Mouse (Mus musculus) forebrain, embryonic 14.5 days (tissue): Measurements from ENCODE around the gene Wrap73. TPM values are rescaled to one million over a fixed set of nuclear protein-coding genes. Genes with fewer than 3 reads are reported as not detected.
A peak's percentile ranks its signal among the peaks of the same experiment; 100 is the strongest.

Source experiments
- ATAC-seq: fragments of 200-750 bp; cut with Nextera tagmentation; 2 replicates; pipeline ENCODE4 v1.8.0; 2017; ENCODE audit warnings: mild to moderate bottlenecking, moderate library complexity
- DNase-seq: peaks from one replicate; pipeline ENCODE4 v3.0.0-alpha.2; 2015; ENCODE audit warnings: low spot score
- H3K27ac ChIP-seq: fragments of 300-500 bp; sonication (generic); 2 replicates; pipeline ENCODE4 v1.5.1; 2014; ENCODE audit warnings: low read depth, mild to moderate bottlenecking, control low read depth, low read length, moderate library complexity
- H3K27me3 ChIP-seq: fragments of 300-500 bp; sonication (generic); replicated peaks from 2 replicates; pipeline ENCODE4 v1.6.1; 2014; ENCODE audit warnings: low read length, control low read depth, mixed read lengths; ENCODE audit not compliant: control insufficient read depth, insufficient read depth
- H3K36me3 ChIP-seq: fragments of 300-500 bp; sonication (generic); 2 replicates; pipeline ENCODE4 v1.6.1; 2014; ENCODE audit warnings: low read length, control low read depth; ENCODE audit not compliant: control insufficient read depth, insufficient read depth
- H3K4me1 ChIP-seq: fragments of 300-500 bp; sonication (generic); 2 replicates; pipeline ENCODE4 v1.6.1; 2014; ENCODE audit warnings: antibody characterized with exemption, low read length, control low read depth; ENCODE audit not compliant: control insufficient read depth, insufficient read depth
- H3K4me2 ChIP-seq: fragments of 300-500 bp; sonication (generic); 2 replicates; pipeline ENCODE4 v1.6.1; 2014; ENCODE audit warnings: mild to moderate bottlenecking, control low read depth, low read length
- H3K4me3 ChIP-seq: fragments of 300-500 bp; sonication (generic); 2 replicates; pipeline ENCODE4 v1.5.1; 2014; ENCODE audit warnings: low read depth, low read length, control low read depth
- H3K9ac ChIP-seq: fragments of 300-500 bp; sonication (generic); 2 replicates; pipeline ENCODE4 v1.6.1; 2014; ENCODE audit warnings: mild to moderate bottlenecking, low read length, control low read depth, moderate library complexity
- H3K9me3 ChIP-seq: fragments of 300-500 bp; sonication (generic); replicated peaks from 2 replicates; pipeline ENCODE4 v1.6.1; 2016; ENCODE audit warnings: low read length, control low read depth, mixed read lengths; ENCODE audit not compliant: control insufficient read depth
- whole genome bisulfite sequencing: fragments of 180-500 bp; shearing (Covaris S2); extraction: QIAGEN DNeasy Blood & Tissue Kit; methylation state at CpG from one replicate; pipeline ENCODE4 v1.1.7; 2014; 5-methylcytosine and 5-hydroxymethylcytosine counted together
- polyA plus RNA-seq: library from polyadenylated mRNA; unstranded; fragments of >200 nt; fragmentation: Nextera tagmentation; extraction: Ambion mirVana; gene quantifications from 2 replicates; pipeline ENCODE4 v1.2.1, GENCODE M21; 2014

The Wrap73 gene
- polyA plus RNA-seq, 1 experiment from 2014 or later, result 69.7 TPM

DNA sequence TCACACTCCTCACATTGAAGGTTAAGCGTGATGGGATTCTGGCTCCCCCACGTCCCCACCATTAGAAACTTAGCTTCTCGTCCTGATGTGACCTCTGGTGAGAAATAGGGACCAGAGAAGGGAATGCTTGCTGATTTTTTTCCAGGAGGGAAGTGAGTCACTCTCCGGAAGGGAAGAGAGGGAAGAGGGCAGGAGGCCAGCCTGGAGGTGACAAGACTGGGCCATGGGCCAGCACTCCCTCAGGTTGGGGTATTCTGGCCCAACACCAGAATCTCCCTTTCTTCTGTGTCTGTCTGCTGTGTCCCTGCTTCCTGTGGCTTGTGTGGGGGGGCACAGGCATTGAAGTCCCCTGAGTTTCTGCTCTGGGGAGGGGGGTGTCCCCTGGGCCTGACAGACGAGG lies 41.4 kb downstream of the Wrap73 start:
- H3K27me3 ChIP-seq, result no peaks in the 10 kb centered on the region
- no peaks in the 10 kb centered on the region for H3K9me3 ChIP-seq
- WGBS, result 76% methylated on average over 5 of the region's 5 CpGs
- ATAC-seq (no peak), DNase-seq (no peak)
- H3K36me3 ChIP-seq, result no peaks in the 10 kb centered on the region
- H3K4me3 ChIP-seq, result no peak overlapping the region
- no peak overlapping the region for H3K4me2 ChIP-seq
- H3K4me1 ChIP-seq, result no peaks in the 10 kb centered on the region
- no peak overlapping the region for H3K27ac ChIP-seq
- H3K9ac ChIP-seq, result no peak overlapping the region

DNA sequence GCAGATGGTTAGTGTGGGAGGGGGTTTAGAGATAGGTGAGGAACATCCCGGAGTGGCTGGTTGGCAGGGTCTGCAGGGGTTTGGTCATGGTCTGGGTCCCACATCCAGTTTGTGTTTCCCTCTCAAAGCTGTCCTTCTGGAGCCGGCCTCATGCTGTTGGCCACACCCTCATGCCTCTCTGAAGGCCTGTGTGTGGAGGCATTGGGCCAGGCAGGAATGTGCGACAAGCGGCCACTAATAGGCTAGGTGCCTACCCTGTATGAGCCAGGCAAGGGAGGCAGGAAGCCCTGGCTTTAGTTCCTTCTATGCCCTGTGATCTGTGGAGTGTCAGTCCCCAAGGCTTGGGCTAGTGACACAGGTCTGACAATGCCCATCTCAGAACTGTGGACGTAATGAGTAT lies 42.8 kb downstream of the Wrap73 start:
- ATAC-seq, result no peak
- no peaks in the 10 kb centered on the region for H3K9me3 ChIP-seq
- no peak overlapping the region for H3K27ac ChIP-seq
- no peak overlapping the region for H3K9ac ChIP-seq
- DNase-seq, result no peak
- no peak overlapping the region for H3K4me2 ChIP-seq
- H3K4me3 ChIP-seq, result no peak overlapping the region
- no peaks in the 10 kb centered on the region for H3K4me1 ChIP-seq
- no peaks in the 10 kb centered on the region for H3K36me3 ChIP-seq
- 82% methylated on average over 5 of the region's 5 CpGs for WGBS
- H3K27me3 ChIP-seq, result no peaks in the 10 kb centered on the region

DNA sequence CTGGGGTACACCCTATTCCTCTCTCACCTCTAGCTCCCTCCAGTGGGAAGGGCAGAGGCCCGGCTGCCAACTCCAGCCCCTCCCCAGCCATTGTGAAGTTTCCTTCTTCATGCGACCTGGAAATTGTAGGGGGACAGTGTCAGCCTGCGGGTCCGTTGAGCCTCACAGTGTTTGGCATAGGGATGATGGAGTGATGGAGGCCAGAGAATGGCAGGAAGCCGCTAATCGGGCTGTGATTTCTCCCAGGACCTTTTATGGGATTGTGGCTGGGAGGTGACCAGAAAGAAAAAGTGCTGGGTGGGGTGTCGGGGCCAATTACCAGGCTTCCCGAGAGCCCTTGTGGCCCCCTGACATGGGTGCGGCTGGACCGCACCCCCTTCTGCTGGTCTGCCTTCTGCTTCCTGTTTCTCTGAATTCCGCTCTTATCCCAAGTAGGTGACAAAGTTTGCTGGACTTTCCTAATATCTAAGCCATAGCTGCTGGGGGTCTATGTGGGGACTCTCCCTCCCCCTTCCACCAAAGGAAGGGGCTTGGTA lies 43.9 kb downstream of the Wrap73 start:
- DNase-seq (no peak), ATAC-seq (no peak)
- Histone ChIP-seq H3K4me1 (no peaks in the 10 kb centered on the region), H3K27ac (no peak overlapping the region), H3K9me3 (no peaks in the 10 kb centered on the region), H3K27me3 (no peaks in the 10 kb centered on the region), H3K4me3 (no peak overlapping the region), H3K36me3 (no peaks in the 10 kb centered on the region), H3K4me2 (no peak overlapping the region), H3K9ac (no peak overlapping the region)
- 80% methylated on average over 11 of the region's 11 CpGs for WGBS

DNA sequence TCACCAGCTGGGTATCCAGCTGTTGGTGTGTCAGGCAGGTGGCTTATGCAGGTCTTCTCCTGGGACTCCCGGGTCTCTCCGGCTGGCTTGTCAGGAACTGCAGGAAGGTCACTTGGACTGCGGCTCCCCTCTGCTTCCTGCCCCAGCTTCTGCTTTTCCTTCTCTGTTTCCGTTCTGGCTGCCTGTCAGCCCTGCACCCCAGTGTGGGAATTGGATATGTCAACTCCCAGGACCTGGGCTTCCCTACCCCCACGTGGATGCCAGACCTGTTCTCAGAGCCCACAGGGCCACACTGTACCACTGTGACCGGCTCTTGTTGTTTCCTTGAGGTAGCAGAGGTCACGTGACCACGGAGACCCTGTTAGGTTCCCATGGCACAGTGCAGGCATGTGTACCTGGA lies 46.8 kb downstream of the Wrap73 start:
- H3K27ac ChIP-seq, result no peak overlapping the region
- 80% methylated on average over 8 of the region's 8 CpGs for WGBS
- no peak overlapping the region for H3K9ac ChIP-seq
- H3K36me3 ChIP-seq, result no peaks in the 10 kb centered on the region
- H3K27me3 ChIP-seq, result no peaks in the 10 kb centered on the region
- no peak for DNase-seq
- H3K9me3 ChIP-seq, result no peaks in the 10 kb centered on the region
- H3K4me2 ChIP-seq, result no peak overlapping the region
- no peaks in the 10 kb centered on the region for H3K4me1 ChIP-seq
- no peak for ATAC-seq
- H3K4me3 ChIP-seq, result no peak overlapping the region

DNA sequence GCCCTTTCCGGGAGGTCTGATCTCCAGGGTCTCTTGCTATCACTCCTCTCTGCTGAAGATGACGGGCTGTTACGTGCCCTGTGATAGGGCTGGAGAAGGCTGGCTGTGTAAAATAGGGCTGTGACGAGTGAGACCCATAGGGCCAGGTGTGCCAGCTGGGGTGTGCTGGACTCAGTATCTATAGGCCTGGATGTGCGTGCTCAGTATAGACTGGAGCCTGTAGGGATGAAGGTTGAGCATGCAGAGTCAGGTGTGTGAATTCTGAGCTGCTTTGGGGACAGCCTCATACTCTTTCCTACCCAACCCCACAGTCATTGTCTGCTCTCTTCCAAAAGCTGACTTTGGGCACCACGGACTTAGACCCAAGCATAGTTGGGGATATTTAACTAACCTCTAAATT lies 55.8 kb downstream of the Wrap73 start:
- Histone ChIP-seq H3K27me3 (no peaks in the 10 kb centered on the region), H3K9ac (no peak overlapping the region), H3K36me3 (no peaks in the 10 kb centered on the region), H3K4me2 (no peak overlapping the region), H3K9me3 (no peaks in the 10 kb centered on the region), H3K27ac (no peak overlapping the region), H3K4me3 (no peak overlapping the region), H3K4me1 (peaks cover 5% of the 10 kb centered on the region)
- DNase-seq (no peak), ATAC-seq (no peak)
- 51% methylated on average over 6 of the region's 6 CpGs for WGBS

DNA sequence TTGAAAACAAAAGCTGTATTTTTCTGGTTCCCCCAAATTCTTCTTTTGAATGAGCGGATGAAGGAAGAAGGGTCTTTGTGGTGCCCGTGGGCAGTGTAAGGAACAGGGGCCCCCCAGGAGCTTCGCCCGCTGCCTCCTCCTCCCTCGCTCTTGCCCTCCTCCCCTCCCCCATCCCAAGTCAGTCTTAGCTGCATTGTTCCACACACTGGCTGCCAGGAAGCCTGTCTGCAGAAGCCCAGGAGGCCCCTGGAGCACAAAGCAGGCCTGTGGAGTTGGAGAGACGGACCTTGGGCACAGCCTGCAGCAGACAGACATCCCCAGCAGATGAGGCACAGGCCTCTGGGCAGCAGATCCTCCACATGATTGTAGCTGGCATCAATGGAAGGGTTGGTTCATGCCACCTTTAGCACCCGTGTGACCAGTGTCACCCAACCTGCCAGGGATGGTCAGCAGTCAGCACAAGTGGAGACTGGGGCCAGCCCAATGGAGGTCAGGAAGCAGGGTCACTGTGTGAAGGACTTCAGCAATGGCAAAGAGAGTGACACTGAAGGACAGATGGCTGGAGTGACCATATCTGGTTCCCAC lies 56.3 kb downstream of the Wrap73 start:
- Histone ChIP-seq H3K27ac (0 out of 2 replicates have a peak overlapping the region, but pooled peaks have one; percentile 5), H3K27me3 (no peaks in the 10 kb centered on the region), H3K9me3 (no peaks in the 10 kb centered on the region), H3K9ac (peak overlapping the region; percentile 17; the same call in 1 of the 2 replicates), H3K4me3 (no peak overlapping the region), H3K4me2 (no peak overlapping the region), H3K36me3 (no peaks in the 10 kb centered on the region), H3K4me1 (peaks cover 5% of the 10 kb centered on the region)
- DNase-seq, result no peak
- 11% methylated on average over 7 of the region's 7 CpGs for WGBS
- ATAC-seq, result no peak

DNA sequence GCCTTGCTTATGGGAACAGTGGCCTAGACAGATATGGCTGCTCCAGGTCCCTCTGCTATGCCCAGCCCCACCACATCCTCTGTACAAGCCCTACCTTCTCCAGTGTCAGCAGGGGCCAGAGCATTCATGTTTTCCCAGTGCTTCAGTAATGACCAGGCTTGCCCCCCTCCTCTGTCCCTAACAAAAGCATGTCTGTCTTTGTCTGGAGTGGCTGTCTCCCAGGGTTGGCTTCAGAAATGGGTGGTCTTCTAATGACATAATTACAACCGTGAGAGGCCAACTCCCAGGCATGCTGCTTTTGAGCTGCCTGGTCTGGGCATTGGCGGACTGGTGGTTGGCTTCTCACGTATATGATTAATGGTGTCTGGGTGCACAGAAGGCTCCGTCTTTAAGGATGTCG lies 59.3 kb downstream of the Wrap73 start:
- no peak overlapping the region for H3K27ac ChIP-seq

DNA sequence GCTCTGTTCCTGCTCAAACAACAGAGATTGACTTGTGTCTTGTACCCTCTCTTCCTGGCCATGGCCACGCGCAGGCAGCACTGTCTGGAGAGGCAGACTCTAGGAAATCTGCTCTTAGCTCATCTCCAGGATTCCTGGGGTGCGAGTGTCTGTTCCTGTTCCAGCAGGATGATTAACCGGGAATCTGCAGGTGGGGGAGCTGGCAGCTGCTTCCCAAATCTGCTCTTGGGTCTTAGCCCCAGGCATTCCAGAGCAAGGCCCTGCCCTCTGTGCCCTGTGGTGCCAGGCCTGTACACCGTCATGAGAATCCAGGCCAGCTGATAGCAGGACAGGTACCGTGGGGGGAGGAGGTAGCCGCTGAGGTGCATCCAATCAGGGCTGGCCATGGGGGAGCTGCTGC lies 62.4 kb downstream of the Wrap73 start:
- Histone ChIP-seq H3K36me3 (no peaks in the 10 kb centered on the region), H3K9me3 (no peaks in the 10 kb centered on the region), H3K4me2 (no peak overlapping the region), H3K4me3 (no peak overlapping the region), H3K27ac (no peak overlapping the region), H3K4me1 (no peaks in the 10 kb centered on the region), H3K27me3 (no peaks in the 10 kb centered on the region), H3K9ac (no peak overlapping the region)
- ATAC-seq (no peak), DNase-seq (no peak)
- WGBS, result 80% methylated on average over 7 of the region's 7 CpGs

More for the DNA sequence above, 59.3 kb downstream of the Wrap73 start:
- peaks cover 5% of the 10 kb centered on the region for H3K4me1 ChIP-seq
- 60% methylated on average over 5 of the region's 5 CpGs for WGBS
- ATAC-seq (no peak), DNase-seq (no peak)
- H3K27me3 ChIP-seq, result no peaks in the 10 kb centered on the region
- no peak overlapping the region for H3K9ac ChIP-seq
- no peak overlapping the region for H3K4me3 ChIP-seq
- H3K4me2 ChIP-seq, result no peak overlapping the region
- no peaks in the 10 kb centered on the region for H3K36me3 ChIP-seq
- H3K9me3 ChIP-seq, result no peaks in the 10 kb centered on the region

DNA sequence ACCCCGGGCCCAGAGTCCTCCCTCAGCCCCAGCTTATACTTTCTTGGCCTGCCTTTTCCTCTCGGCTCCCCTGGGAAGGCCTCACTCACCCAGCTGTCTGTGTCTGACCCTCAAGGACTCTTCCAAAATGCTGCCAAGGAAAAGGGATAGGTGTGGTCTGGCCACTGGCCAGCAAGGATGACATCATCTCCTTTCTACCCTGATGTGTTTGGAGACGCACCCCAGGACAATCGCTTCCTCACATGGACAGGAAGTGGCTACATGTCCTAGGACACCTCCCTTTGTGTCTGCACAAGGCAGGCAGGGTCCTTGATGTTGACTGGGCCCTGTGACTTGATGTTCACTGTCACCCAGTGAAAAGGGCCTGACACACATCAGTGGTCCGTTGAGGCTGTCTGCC lies 63.2 kb downstream of the Wrap73 start:
- no peaks in the 10 kb centered on the region for H3K9me3 ChIP-seq
- no peak overlapping the region for H3K4me2 ChIP-seq
- H3K36me3 ChIP-seq, result no peaks in the 10 kb centered on the region
- no peak overlapping the region for H3K4me3 ChIP-seq
- WGBS, result 67% methylated on average over 5 of the region's 5 CpGs
- H3K9ac ChIP-seq, result no peak overlapping the region
- H3K27ac ChIP-seq, result no peak overlapping the region
- H3K27me3 ChIP-seq, result no peaks in the 10 kb centered on the region
- no peak for DNase-seq
- ATAC-seq, result no peak
- H3K4me1 ChIP-seq, result no peaks in the 10 kb centered on the region
